Mouse (Mus musculus): ENCODE results near the gene Stk17b. TPM values are rescaled to one million over a fixed set of nuclear protein-coding genes. Genes with fewer than 3 reads are reported as not detected.
A peak's percentile ranks its signal among the peaks of the same experiment; 100 is the strongest.

Gene Stk17b
- 16.1 and 18.1 TPM in 2 replicates for polyA plus RNA-seq (2015; fragmentation: Nextera tagmentation; extraction: Ambion mirVana)

GRCm38 (mm10) chr1:53784721-53785418 is at the start of gene Stk17b:
Stk17b (minus strand) TSS chr1:53785224.
- Histone ChIP-seq H3K9ac (ENCODE audit: low read length) (peak within 1 kb of the TSS; percentile 91), H3K4me3 (ENCODE audit: low read length) (peak within 1 kb of the TSS; percentile 86), H3K36me3 (ENCODE audit: control insufficient read depth, insufficient read depth, low read length) (no peaks in the 10 kb centered on the region), H3K9me3 (ENCODE audit: control insufficient read depth, low read length) (no peaks in the 10 kb centered on the region), H3K27me3 (ENCODE audit: control insufficient read depth, insufficient read depth, low read depth, low read length) (no peaks in the 10 kb centered on the region), H3K27ac (ENCODE audit: low read length) (peak within 1 kb of the TSS; percentile 92), H3K4me1 (replicated peaks; ENCODE audit: control insufficient read depth, insufficient read depth, low read length) (peaks cover 4% of the 10 kb centered on the region; the same call in 1 of the 2 replicates), H3K4me2 (ENCODE audit: low read depth, low read length) (peak within 1 kb of the TSS; percentile 82)
- peak; percentile 99 for ATAC-seq (ENCODE audit: low read depth)
- WGBS: under 1% methylated on average over 74 of the region's 81 CpGs

DNA sequence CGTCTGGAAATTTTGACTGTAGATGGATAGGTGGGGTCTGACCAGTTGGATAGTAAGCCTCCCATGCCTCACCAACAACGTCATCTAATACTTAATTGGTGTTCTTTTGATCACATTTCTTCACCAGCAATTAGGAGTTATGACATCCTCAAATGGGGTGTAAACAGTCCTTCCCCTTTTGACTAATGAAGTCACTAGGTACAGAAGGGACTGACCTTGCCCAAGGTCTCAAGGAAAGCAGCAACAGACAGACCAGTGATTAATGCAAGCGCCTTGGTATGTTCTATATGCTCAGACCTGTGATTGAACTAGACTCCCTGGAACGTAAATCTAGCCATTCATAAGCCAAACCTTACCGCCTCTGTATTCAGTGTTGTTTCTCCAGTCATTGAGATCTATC is 45.3 kb upstream of the Stk17b start:
- Histone ChIP-seq H3K27me3 (ENCODE audit: control insufficient read depth, insufficient read depth, low read depth, low read length) (no peaks in the 10 kb centered on the region), H3K4me3 (ENCODE audit: low read length) (no peak overlapping the region), H3K27ac (ENCODE audit: low read length) (no peak overlapping the region), H3K9ac (ENCODE audit: low read length) (no peak overlapping the region), H3K4me1 (replicated peaks; ENCODE audit: control insufficient read depth, insufficient read depth, low read length) (no peaks in the 10 kb centered on the region), H3K4me2 (ENCODE audit: low read depth, low read length) (no peak overlapping the region), H3K36me3 (ENCODE audit: control insufficient read depth, insufficient read depth, low read length) (0 out of 2 replicates have a peak, but pooled peaks cover 3% of the 10 kb centered on the region), H3K9me3 (ENCODE audit: control insufficient read depth, low read length) (no peaks in the 10 kb centered on the region)
- WGBS: 81% methylated on average over 5 of the region's 5 CpGs
- no peak for ATAC-seq (ENCODE audit: low read depth)

DNA sequence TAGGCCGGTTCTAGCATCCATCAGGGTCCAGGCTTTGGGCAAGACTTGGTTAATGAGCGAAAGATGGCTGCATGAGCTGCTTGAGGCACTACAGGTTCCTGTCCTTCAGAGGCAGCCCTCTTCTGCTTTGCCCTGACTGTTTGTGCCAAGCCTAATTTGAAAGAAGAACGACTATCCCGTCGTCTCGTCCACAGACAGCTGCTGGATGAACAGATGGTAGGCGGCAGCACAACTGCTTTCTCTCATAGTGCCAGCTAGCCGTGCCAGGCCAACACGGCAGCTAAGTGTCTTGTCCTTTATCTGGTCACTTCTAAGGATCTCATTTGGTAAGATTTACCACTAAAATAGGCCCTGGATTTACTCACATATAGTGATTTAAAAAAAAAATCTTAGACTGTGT is 44.1 kb upstream of the Stk17b start:
- no peak for ATAC-seq (ENCODE audit: low read depth)
- H3K9me3 ChIP-seq (ENCODE audit: control insufficient read depth, low read length): no peaks in the 10 kb centered on the region
- H3K4me1 ChIP-seq (replicated peaks; ENCODE audit: control insufficient read depth, insufficient read depth, low read length): no peaks in the 10 kb centered on the region
- 0 out of 2 replicates have a peak, but pooled peaks cover 3% of the 10 kb centered on the region for H3K36me3 ChIP-seq (ENCODE audit: control insufficient read depth, insufficient read depth, low read length)
- WGBS: 80% methylated on average over 9 of the region's 9 CpGs
- no peaks in the 10 kb centered on the region for H3K27me3 ChIP-seq (ENCODE audit: control insufficient read depth, insufficient read depth, low read depth, low read length)
- no peak overlapping the region for H3K4me2 ChIP-seq (ENCODE audit: low read depth, low read length)
- no peak overlapping the region for H3K27ac ChIP-seq (ENCODE audit: low read length)
- no peak overlapping the region for H3K4me3 ChIP-seq (ENCODE audit: low read length)
- no peak overlapping the region for H3K9ac ChIP-seq (ENCODE audit: low read length)

DNA sequence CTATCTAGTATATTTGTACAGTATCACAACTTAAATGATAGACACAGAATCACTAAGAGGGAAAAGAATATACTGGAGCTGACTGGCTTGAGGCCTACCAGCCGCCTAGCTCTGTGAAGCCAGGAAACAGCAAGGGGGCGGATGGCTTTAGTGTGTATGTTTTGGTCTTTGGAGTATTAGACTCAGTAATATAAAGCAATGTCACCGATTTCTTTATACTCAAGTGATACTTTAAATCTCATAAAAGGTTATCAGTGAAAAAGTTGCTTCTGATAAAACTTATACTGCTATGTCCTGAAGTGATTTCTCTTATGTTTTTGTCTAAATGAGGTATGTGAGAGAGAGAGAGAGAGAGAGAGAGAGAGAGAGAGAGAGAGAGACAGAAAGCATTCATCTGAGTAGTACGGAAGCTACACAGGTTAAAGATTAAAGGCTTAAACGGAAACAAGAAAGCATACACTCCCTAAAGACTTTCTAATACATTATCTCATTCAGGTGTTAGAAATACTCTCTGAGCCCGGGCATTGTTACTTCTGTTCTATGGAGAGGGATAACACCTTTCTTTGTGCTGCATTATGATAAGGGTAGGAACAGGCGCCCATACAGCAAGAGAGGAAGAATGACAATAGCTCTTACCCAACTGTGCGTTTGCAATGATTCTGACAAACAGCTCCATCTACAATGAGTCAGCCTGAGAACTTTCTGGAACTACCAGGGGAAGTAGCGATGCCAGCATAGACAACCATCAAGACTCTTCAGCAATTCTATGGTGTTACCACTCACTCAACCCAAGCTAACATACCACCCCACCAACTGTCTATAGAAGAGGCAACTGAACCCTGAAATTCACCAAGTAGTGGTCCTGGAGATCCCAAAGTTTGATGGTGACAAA is 39.7 kb upstream of the Stk17b start:
- Histone ChIP-seq H3K4me1 (replicated peaks; ENCODE audit: control insufficient read depth, insufficient read depth, low read length) (peaks cover 7% of the 10 kb centered on the region; the same call in 1 of the 2 replicates), H3K4me2 (ENCODE audit: low read depth, low read length) (no peak overlapping the region), H3K9me3 (ENCODE audit: control insufficient read depth, low read length) (no peaks in the 10 kb centered on the region), H3K27ac (ENCODE audit: low read length) (no peak overlapping the region), H3K27me3 (ENCODE audit: control insufficient read depth, insufficient read depth, low read depth, low read length) (no peaks in the 10 kb centered on the region), H3K4me3 (ENCODE audit: low read length) (no peak overlapping the region), H3K9ac (ENCODE audit: low read length) (no peak overlapping the region), H3K36me3 (ENCODE audit: control insufficient read depth, insufficient read depth, low read length) (no peaks in the 10 kb centered on the region)
- no peak for ATAC-seq (ENCODE audit: low read depth)
- whole genome bisulfite sequencing: 77% methylated on average over 9 of the region's 9 CpGs

GRCm38 (mm10) chr1:53823687-53824445 is 38.8 kb upstream of the Stk17b start:
- Histone ChIP-seq H3K4me3 (ENCODE audit: low read length) (peak overlapping the region; percentile 34), H3K9ac (ENCODE audit: low read length) (0 out of 2 replicates have a peak overlapping the region, but pooled peaks have one; percentile 10)
- peak; percentile 84 for ATAC-seq (ENCODE audit: low read depth)

GRCm38 (mm10) chr1:53821983-53822382 is 37.0 kb upstream of the Stk17b start:
- peaks cover 7% of the 10 kb centered on the region; the same call in 1 of the 2 replicates for H3K4me1 ChIP-seq (replicated peaks; ENCODE audit: control insufficient read depth, insufficient read depth, low read length)
- no peak overlapping the region for H3K4me3 ChIP-seq (ENCODE audit: low read length)
- no peak overlapping the region for H3K27ac ChIP-seq (ENCODE audit: low read length)
- H3K4me2 ChIP-seq (ENCODE audit: low read depth, low read length): no peak overlapping the region
- H3K36me3 ChIP-seq (ENCODE audit: control insufficient read depth, insufficient read depth, low read length): no peaks in the 10 kb centered on the region
- no peak for ATAC-seq (ENCODE audit: low read depth)
- H3K27me3 ChIP-seq (ENCODE audit: control insufficient read depth, insufficient read depth, low read depth, low read length): no peaks in the 10 kb centered on the region
- H3K9ac ChIP-seq (ENCODE audit: low read length): no peak overlapping the region
- no peaks in the 10 kb centered on the region for H3K9me3 ChIP-seq (ENCODE audit: control insufficient read depth, low read length)

More at GRCm38 (mm10) chr1:53823687-53824445, 38.8 kb upstream of the Stk17b start:
- H3K4me2 ChIP-seq (ENCODE audit: low read depth, low read length): peak overlapping the region; percentile 48
- H3K36me3 ChIP-seq (ENCODE audit: control insufficient read depth, insufficient read depth, low read length): no peaks in the 10 kb centered on the region
- H3K27me3 ChIP-seq (ENCODE audit: control insufficient read depth, insufficient read depth, low read depth, low read length): no peaks in the 10 kb centered on the region
- 8% methylated on average over 10 of the region's 10 CpGs for WGBS
- H3K27ac ChIP-seq (ENCODE audit: low read length): peak overlapping the region; percentile 70
- H3K9me3 ChIP-seq (ENCODE audit: control insufficient read depth, low read length): no peaks in the 10 kb centered on the region
- peaks cover 7% of the 10 kb centered on the region; the same call in 1 of the 2 replicates for H3K4me1 ChIP-seq (replicated peaks; ENCODE audit: control insufficient read depth, insufficient read depth, low read length)

DNA sequence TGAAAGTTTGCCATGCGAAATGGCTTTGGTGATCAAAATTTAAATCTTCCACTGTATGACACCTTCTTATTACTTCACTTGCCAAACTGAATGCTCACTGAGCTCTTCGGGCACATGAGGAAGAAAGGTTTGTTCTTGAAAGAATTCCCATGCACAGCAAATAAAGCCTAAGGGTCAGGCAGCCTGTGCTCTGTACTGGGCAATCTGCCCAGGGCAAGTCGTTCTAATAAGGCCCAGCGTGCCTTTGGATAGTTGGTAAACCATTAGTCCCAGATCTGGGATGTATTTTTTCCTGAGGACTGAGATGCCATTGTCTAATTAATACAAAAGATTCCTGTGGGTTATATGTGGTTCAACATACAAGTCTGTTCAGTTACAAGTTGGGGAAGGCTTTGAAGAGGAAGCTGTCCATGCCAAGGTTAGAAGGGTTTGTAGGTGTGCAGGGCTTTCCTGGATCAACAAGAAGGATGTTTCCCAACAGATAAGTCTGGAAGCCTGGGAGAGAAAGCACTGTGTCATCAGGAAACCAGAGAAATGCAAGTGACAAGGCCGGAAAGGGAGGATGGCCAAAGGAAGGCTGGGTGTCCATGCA is 35.1 kb upstream of the Stk17b start:
- Histone ChIP-seq H3K4me3 (ENCODE audit: low read length) (no peak overlapping the region), H3K36me3 (ENCODE audit: control insufficient read depth, insufficient read depth, low read length) (no peaks in the 10 kb centered on the region), H3K9me3 (ENCODE audit: control insufficient read depth, low read length) (no peaks in the 10 kb centered on the region), H3K9ac (ENCODE audit: low read length) (no peak overlapping the region), H3K4me2 (ENCODE audit: low read depth, low read length) (no peak overlapping the region), H3K4me1 (replicated peaks; ENCODE audit: control insufficient read depth, insufficient read depth, low read length) (peaks cover 7% of the 10 kb centered on the region; the same call in 1 of the 2 replicates), H3K27ac (ENCODE audit: low read length) (no peak overlapping the region), H3K27me3 (ENCODE audit: control insufficient read depth, insufficient read depth, low read depth, low read length) (no peaks in the 10 kb centered on the region)
- 53% methylated on average over 5 of the region's 5 CpGs for WGBS
- no peak for ATAC-seq (ENCODE audit: low read depth)

DNA sequence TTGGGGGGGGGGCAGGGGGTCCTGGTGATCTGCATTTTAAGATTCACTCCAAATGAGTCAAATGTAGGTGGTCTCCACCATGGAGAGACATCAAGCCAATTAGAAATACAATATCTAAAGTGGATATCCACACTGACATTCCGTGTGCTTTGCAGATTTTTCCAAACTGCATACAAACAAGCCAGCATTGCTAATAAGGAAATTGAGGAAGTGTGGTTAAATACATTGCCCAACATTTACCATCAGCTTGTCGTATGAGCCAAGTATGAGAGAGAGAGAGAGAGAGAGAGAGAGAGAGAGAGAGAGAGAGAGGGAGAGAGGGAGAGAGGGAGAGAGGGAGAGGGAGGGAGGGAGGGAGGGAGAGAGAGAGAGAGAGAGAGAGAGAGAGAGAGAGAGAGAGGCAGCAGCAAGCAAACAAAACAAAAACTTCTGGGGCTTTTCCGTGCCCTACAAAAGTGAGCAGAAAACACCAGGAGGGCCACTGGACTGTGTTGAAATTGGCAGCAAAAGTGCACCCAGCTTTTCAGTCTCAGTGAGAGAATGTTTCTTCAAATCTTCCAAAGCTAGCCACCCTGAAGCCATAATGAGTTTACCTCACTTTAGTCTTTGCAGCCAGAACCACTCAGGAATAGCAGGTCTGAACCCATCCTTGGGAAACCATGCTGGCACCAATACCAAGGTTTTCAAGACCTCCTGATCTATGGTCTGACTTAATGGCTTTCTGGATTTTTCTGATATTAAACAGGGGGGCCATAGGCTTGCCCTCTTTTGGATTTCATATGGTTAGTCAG is 33.2 kb upstream of the Stk17b start:
- no peak overlapping the region for H3K4me3 ChIP-seq (ENCODE audit: low read length)
- H3K4me1 ChIP-seq (replicated peaks; ENCODE audit: control insufficient read depth, insufficient read depth, low read length): peaks cover 4% of the 10 kb centered on the region; the same call in 1 of the 2 replicates
- no peak overlapping the region for H3K27ac ChIP-seq (ENCODE audit: low read length)
- no peak for ATAC-seq (ENCODE audit: low read depth)
- H3K9ac ChIP-seq (ENCODE audit: low read length): no peak overlapping the region
- 37% methylated on average over 3 of the region's 3 CpGs for WGBS
- H3K36me3 ChIP-seq (ENCODE audit: control insufficient read depth, insufficient read depth, low read length): no peaks in the 10 kb centered on the region
- no peak overlapping the region for H3K4me2 ChIP-seq (ENCODE audit: low read depth, low read length)
- no peaks in the 10 kb centered on the region for H3K9me3 ChIP-seq (ENCODE audit: control insufficient read depth, low read length)
- H3K27me3 ChIP-seq (ENCODE audit: control insufficient read depth, insufficient read depth, low read depth, low read length): no peaks in the 10 kb centered on the region

Measured in lung, embryonic 16.5 days (tissue).